Mouse (Mus musculus) CH12.LX (cell line): ENCODE measurements at regions not wholly inside any gene's neighbourhood (a gene's known extent, or its start where the extent isn't known, plus 50 kb on each side); places are given as distances from the start of the nearest gene placed in this dataset.

ENCODE experiments used
- DNase-seq: peaks from one replicate; pipeline ENCODE4 v3.0.0-alpha.2; 2013; ENCODE audit errors: extremely low read depth
- H3K27ac ChIP-seq: 2 replicates; pipeline ENCODE4 v1.5.1; 2012; ENCODE audit warnings: low read depth, mild to moderate bottlenecking, control low read depth, moderate library complexity; ENCODE audit not compliant: insufficient read depth
- H3K27me3 ChIP-seq: replicated peaks from 2 replicates; pipeline ENCODE3; 2012; ENCODE audit warnings: inconsistent platforms
- H3K36me3 ChIP-seq, 2 experiments: replicated peaks in 1 of 2; 2 replicates each; pipeline versions ENCODE3 to v1.6.1; 2012; ENCODE audit warnings: inconsistent platforms in 1 of 2, low read length in 1 of 2, mild to moderate bottlenecking in 1 of 2, mixed read lengths in 1 of 2, moderate library complexity in 1 of 2; ENCODE audit not compliant: control insufficient read depth in 1 of 2, insufficient read depth in 1 of 2
- H3K4me1 ChIP-seq, 2 experiments: 2 replicates each; pipeline ENCODE4 v1.6.1; 2012; ENCODE audit warnings: inconsistent platforms in 1 of 2, moderate library complexity in 1 of 2; ENCODE audit not compliant: insufficient read depth in 2 of 2, control insufficient read depth in 1 of 2
- H3K4me2 ChIP-seq: 2 replicates; pipeline ENCODE4 v1.6.1; 2012; ENCODE audit warnings: low read depth, mild to moderate bottlenecking, control low read depth; ENCODE audit not compliant: poor library complexity, insufficient read depth, severe bottlenecking
- H3K4me3 ChIP-seq, 3 experiments: fragments of 150-350 bp in 1 of 3; sonication (generic) in 1 of 3; replicated peaks in 1 of 3; 2 replicates each; pipeline versions ENCODE3 to v1.5.1; 2011 to 2012; ENCODE audit warnings: low read depth in 2 of 3, low read length in 2 of 3, mild to moderate bottlenecking in 2 of 3, moderate library complexity in 2 of 3, control low read depth in 1 of 3, improper control_type of control experiment in 1 of 3, inconsistent platforms in 1 of 3, mixed read lengths in 1 of 3; ENCODE audit not compliant: poor library complexity in 1 of 3
- H3K79me2 ChIP-seq: replicated peaks from 2 replicates; pipeline ENCODE4 v1.6.1; 2012; ENCODE audit warnings: mild to moderate bottlenecking, moderate library complexity; ENCODE audit not compliant: control insufficient read depth, poor library complexity, insufficient read depth, severe bottlenecking; ENCODE audit errors: extremely low read depth
- H3K9ac ChIP-seq: 2 replicates; pipeline ENCODE4 v1.6.1; 2012; ENCODE audit warnings: low read depth, mild to moderate bottlenecking, control low read depth, moderate library complexity; ENCODE audit not compliant: insufficient read depth
- H3K9me3 ChIP-seq: replicated peaks from 2 replicates; pipeline ENCODE3; 2012; ENCODE audit warnings: low read length, inconsistent platforms, mixed read lengths
- BHLHE40 ChIP-seq: IDR thresholded peaks from 2 replicates; pipeline ENCODE4 v1.6.1; 2011; ENCODE audit warnings: mild to moderate bottlenecking, low read depth, low read length, improper control_type of control experiment
- CHD1 ChIP-seq: IDR thresholded peaks from 2 replicates; pipeline ENCODE4 v1.6.1; 2012; ENCODE audit warnings: low read depth, low read length, improper control_type of control experiment, inconsistent platforms
- CHD2 ChIP-seq: IDR thresholded peaks from 2 replicates; pipeline ENCODE4 v1.6.1; 2011; ENCODE audit warnings: low read length, improper control_type of control experiment
- ELF1 ChIP-seq: IDR thresholded peaks from 2 replicates; pipeline ENCODE4 v1.6.1; 2014; ENCODE audit warnings: low read depth, mild to moderate bottlenecking, inconsistent platforms, low read length, improper control_type of control experiment
- GABPA ChIP-seq: IDR thresholded peaks from 2 replicates; pipeline ENCODE4 v1.6.1; 2012; ENCODE audit warnings: low read depth, low read length, improper control_type of control experiment, inconsistent platforms; ENCODE audit not compliant: insufficient replicate concordance
- JUN ChIP-seq: IDR thresholded peaks from 2 replicates; pipeline ENCODE4 v1.6.1; 2011; ENCODE audit warnings: low read depth, mild to moderate bottlenecking, low read length, improper control_type of control experiment, moderate library complexity; ENCODE audit not compliant: insufficient read depth
- JUND ChIP-seq: conservative IDR thresholded peaks from 2 replicates; pipeline ENCODE4 v1.6.1; 2011; ENCODE audit warnings: low read depth, low read length, improper control_type of control experiment
- KAT2A ChIP-seq: IDR thresholded peaks from 2 replicates; pipeline ENCODE4 v1.6.1; 2012; ENCODE audit warnings: low read length, improper control_type of control experiment, inconsistent platforms; ENCODE audit not compliant: insufficient replicate concordance
- MAFK ChIP-seq: IDR thresholded peaks from 2 replicates; pipeline ENCODE4 v1.6.1; 2011; ENCODE audit warnings: low read length, improper control_type of control experiment; ENCODE audit not compliant: insufficient replicate concordance
- MEF2A ChIP-seq: IDR thresholded peaks from 2 replicates; pipeline ENCODE4 v1.6.1; 2014; ENCODE audit warnings: low read depth, mild to moderate bottlenecking, inconsistent platforms, low read length, improper control_type of control experiment, borderline replicate concordance
- MXI1 ChIP-seq: IDR thresholded peaks from 2 replicates; pipeline ENCODE4 v1.6.1; 2011; ENCODE audit warnings: mild to moderate bottlenecking, low read depth, low read length, improper control_type of control experiment
- MYC ChIP-seq: IDR thresholded peaks from 2 replicates; pipeline ENCODE4 v1.6.1; 2011; ENCODE audit warnings: low read depth, mild to moderate bottlenecking, improper control_type of control experiment, low read length
- NELFE ChIP-seq: IDR thresholded peaks from 2 replicates; pipeline ENCODE4 v1.6.1; 2011; ENCODE audit warnings: low read depth, low read length, improper control_type of control experiment
- NRF1 ChIP-seq: IDR thresholded peaks from 2 replicates; pipeline ENCODE4 v1.6.1; 2014; ENCODE audit warnings: low read depth, mild to moderate bottlenecking, inconsistent platforms, low read length, improper control_type of control experiment, moderate library complexity
- PAX5 ChIP-seq: IDR thresholded peaks from 2 replicates; pipeline ENCODE4 v1.6.1; 2012; ENCODE audit warnings: low read length, inconsistent platforms, mixed read lengths
- POLR2AphosphoS2 ChIP-seq: IDR thresholded peaks from 2 replicates; pipeline ENCODE4 v1.6.1; 2011; ENCODE audit warnings: low read depth, low read length, improper control_type of control experiment
- RAD21 ChIP-seq: IDR thresholded peaks from 2 replicates; pipeline ENCODE4 v1.6.1; 2011; ENCODE audit warnings: low read depth, mild to moderate bottlenecking, low read length, improper control_type of control experiment, moderate library complexity
- SIN3A ChIP-seq: IDR thresholded peaks from 2 replicates; pipeline ENCODE4 v1.6.1; 2012; ENCODE audit warnings: low read length, improper control_type of control experiment, inconsistent platforms
- SMC3 ChIP-seq: IDR thresholded peaks from 2 replicates; pipeline ENCODE4 v1.6.1; 2011; ENCODE audit warnings: low read depth, low read length, improper control_type of control experiment
- TBP ChIP-seq: conservative IDR thresholded peaks from 2 replicates; pipeline ENCODE4 v1.6.1; 2011; ENCODE audit warnings: low read depth, low read length, improper control_type of control experiment
- ZC3H11A ChIP-seq: IDR thresholded peaks from 2 replicates; pipeline ENCODE4 v1.6.1; 2012; ENCODE audit warnings: low read depth, mild to moderate bottlenecking, inconsistent platforms, low read length, improper control_type of control experiment
- ZKSCAN1 ChIP-seq: IDR thresholded peaks from 2 replicates; pipeline ENCODE4 v1.6.1; 2012; ENCODE audit warnings: low read depth, inconsistent platforms, low read length, improper control_type of control experiment, borderline replicate concordance
- ZMIZ1 ChIP-seq: IDR thresholded peaks from 2 replicates; pipeline ENCODE4 v1.6.1; 2012; ENCODE audit warnings: low read depth, mild to moderate bottlenecking, inconsistent platforms, low read length, improper control_type of control experiment
- ZNF384 ChIP-seq: IDR thresholded peaks from 2 replicates; pipeline ENCODE4 v1.6.1; 2012; ENCODE audit warnings: low read depth, low read length, improper control_type of control experiment, inconsistent platforms
- dilution Hi-C: fragments of 300-500 bp; cut with MboI; formaldehyde crosslinking; loops from 2 replicates; pipeline ENCODE4 v1.14.3; 2020; ENCODE audit warnings: low sequenced_read_pairs; ENCODE audit not compliant: extremely low pct_unique_long_range_greater_than_20kb, extremely low pct_ligation_motif_present
- in situ Hi-C: fragments of 300-500 bp; cut with MboI; formaldehyde crosslinking; loops from 3 replicates; pipeline ENCODE4 v1.14.3; 2019; ENCODE audit warnings: low sequenced_read_pairs, low pct_ligation_motif_present, low pct_unique_long_range_greater_than_20kb, mixed read lengths

DNA sequence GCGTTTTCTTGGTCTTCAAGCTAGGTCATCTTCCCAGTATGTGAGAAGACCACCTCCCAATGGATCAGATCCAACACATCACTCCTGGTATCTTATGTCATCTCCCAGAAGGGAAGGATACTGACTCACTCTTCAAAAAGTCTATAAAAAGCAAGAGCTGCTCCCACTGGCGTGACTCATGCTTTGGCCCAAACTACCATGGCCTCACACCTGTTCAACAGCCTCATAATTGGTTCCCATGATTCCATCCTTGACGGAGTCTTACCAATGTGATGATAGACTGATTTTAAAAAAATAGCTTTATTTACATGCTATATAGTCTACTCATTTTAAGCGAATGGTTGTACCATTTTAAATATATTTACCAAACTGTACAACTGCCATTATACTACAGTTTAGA, 98.9 kb upstream of the Arid5b start:
- Histone ChIP-seq H3K9ac (no peak overlapping the region), H3K9me3 (no peaks in the 10 kb centered on the region)
- TF ChIP-seq ZC3H11A (no peak), ZKSCAN1 (no peak), BHLHE40 (no peak), MAFK (no peak), NRF1 (no peak), RAD21 (no peak), NELFE (no peak), JUND (no peak), GABPA (no peak), ZNF384 (no peak)
- TF ChIP-seq, all 38 proteins: peak for 0
- peaks cover 18 to 29% of the 10 kb centered on the region in 2 experiments for H3K4me1 ChIP-seq
- in situ Hi-C loops (no loop called here), dilution Hi-C loops (no loop called here)
- peak overlapping the region; percentile 89 for H3K27ac ChIP-seq
- no peak overlapping the region for H3K4me3 ChIP-seq
- H3K4me2 ChIP-seq: no peak overlapping the region
- no peaks in the 10 kb centered on the region for H3K27me3 ChIP-seq
- DNase-seq: no peak
- no peaks in the 10 kb centered on the region for H3K36me3 ChIP-seq
- no peaks in the 10 kb centered on the region for H3K79me2 ChIP-seq

DNA sequence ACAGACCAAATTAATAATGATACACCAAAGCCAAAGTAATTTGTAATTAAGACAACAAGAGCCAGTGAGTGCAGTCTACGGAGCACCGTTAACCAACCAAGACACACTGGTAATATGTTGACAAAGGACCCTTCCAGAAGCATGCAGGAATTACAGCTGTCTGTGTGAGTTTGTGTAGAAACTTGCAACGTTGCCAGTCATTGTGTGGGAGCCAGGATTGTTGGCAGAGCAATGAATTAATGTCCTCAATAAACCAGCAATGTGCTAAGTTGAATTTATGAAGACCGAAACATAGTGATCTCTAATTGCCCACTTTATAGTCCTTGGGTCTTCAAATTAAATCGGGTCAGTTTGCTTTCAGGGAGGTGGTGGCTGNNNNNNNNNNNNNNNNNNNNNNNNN, 95.3 kb upstream of the Arid5b start:
- Histone ChIP-seq H3K9me3 (peaks cover 11% of the 10 kb centered on the region), H3K79me2 (no peaks in the 10 kb centered on the region), H3K36me3 (no peaks in the 10 kb centered on the region), H3K4me1 (peaks cover 33 to 55% of the 10 kb centered on the region in 2 experiments), H3K27me3 (no peaks in the 10 kb centered on the region), H3K9ac (no peak overlapping the region), H3K4me2 (no peak overlapping the region), H3K27ac (no peak overlapping the region), H3K4me3 (no peak overlapping the region)
- TF ChIP-seq TBP: no peak
- no peak for TF ChIP-seq RAD21
- TF ChIP-seq MXI1: no peak
- no peak for TF ChIP-seq CHD2
- TF ChIP-seq MYC: no peak
- TF ChIP-seq SMC3: no peak
- TF ChIP-seq POLR2AphosphoS2: no peak
- TF ChIP-seq NRF1: no peak
- no peak for TF ChIP-seq ZMIZ1
- no peak for TF ChIP-seq MEF2A
- TF ChIP-seq SIN3A: no peak
- no peak for TF ChIP-seq CHD1
- TF ChIP-seq PAX5: no peak
- no peak for TF ChIP-seq ELF1
- no peak for TF ChIP-seq KAT2A
- TF ChIP-seq JUN: no peak
- no peak for TF ChIP-seq MAFK
- DNase-seq: no peak
- dilution Hi-C loops: no loop called here
- in situ Hi-C loops: no loop called here
